Mouse (Mus musculus) embryonic fibroblast, embryonic 13.5 days (primary cell): Measurements from ENCODE around the gene Dlgap4.

Experiments used
- CTCF ChIP-seq: IDR thresholded peaks from 2 replicates; pipeline ENCODE4 v1.5.1; 2011; ENCODE audit warnings: mild to moderate bottlenecking, control low read depth, low read length, moderate library complexity, borderline replicate concordance; ENCODE audit not compliant: insufficient read depth
- POLR2A ChIP-seq: IDR thresholded peaks from 2 replicates; pipeline ENCODE4 v1.6.1; 2011; ENCODE audit warnings: low read depth, mild to moderate bottlenecking, control low read depth, low read length, moderate library complexity

GRCm38 (mm10) chr2:156648042-156648441 is 34.5 kb downstream of the Dlgap4 start:
- TF ChIP-seq CTCF = no peak
- TF ChIP-seq POLR2A = no peak
